Mouse (Mus musculus) heart, postnatal 0 days (tissue): ENCODE results near the gene Tet3.

ENCODE experiments used
- CTCF ChIP-seq: IDR thresholded peaks from 2 replicates; pipeline ENCODE4 v1.5.1; 2016; ENCODE audit warnings: antibody characterized with exemption, control low read depth, low read depth
- EP300 ChIP-seq: IDR thresholded peaks from 2 replicates; pipeline ENCODE4 v1.6.1; 2016; ENCODE audit warnings: antibody characterized with exemption, low read depth

DNA sequence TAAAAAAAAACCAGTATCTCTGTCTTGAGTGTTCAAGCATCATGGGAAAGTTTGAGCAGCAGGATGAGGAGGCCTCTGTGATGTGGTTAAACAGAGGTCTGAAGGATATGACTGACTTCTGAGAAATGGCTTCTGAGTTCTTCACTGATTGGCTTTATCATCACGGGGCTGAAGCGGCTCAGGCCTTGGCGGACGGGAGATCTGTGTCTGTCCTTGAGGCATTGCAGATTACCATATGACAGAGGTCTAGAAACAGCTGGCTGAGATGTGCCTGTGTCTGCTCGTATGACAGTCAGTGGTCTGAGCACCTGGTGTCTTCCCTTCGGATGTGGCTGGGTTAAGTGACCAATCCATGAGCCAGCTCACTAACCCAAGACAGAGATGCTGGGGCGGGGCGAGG lies 146.4 kb downstream of the Tet3 start:
- TF ChIP-seq CTCF = no peak
- no peak for TF ChIP-seq EP300
